Mouse (Mus musculus) adipocyte (in vitro differentiated cells): Measurements from ENCODE around the gene Elp4.

Experiments used
- DNase-seq: peaks from one replicate; pipeline ENCODE4 v3.0.0-alpha.2; 2016; ENCODE audit warnings: low spot score

The Elp4 gene

GRCm38 (mm10) chr2:105715409-105716115 is 188.8 kb downstream of the Elp4 start:
- DNase-seq, result no peak

DNA sequence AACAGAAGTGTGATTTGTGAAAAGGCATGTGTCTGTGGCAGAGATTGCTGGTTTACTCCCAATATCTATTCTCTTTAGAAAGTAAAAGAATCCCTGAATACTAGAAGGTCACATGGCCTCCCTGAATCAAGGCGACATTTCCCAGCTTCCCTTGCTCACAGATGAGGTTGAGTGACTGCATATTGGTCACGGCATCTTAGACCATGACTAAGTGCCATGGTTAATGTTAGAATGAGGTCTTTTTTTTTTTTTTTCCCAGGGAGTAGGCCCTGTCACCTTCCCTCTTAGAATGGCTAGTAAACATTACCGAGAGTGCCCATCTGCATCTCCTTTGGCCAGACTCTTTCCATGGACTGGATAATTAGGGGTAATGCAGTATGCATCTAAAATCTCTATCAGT is 193.9 kb downstream of the Elp4 start:
- DNase-seq, result no peak

DNA sequence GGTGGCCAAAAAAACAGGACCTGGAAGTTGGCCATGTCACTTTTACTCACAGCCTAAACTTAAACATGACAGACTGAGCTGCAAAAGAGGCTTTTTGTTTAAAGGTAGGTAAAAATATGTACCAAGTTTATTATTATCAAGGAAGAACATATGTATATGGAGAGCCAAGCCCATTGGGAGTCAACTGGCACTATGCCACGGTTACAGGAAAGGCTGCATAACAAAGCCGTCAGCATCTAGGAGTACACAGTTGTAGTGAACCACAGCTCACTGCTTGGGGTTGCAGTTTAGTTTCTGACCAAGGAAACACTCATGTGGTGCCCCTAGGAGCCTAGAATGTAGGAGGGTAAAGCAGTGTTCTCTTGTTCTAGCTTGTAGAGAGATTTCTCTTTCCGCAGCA is 195.2 kb downstream of the Elp4 start:
- DNase-seq, result no peak

DNA sequence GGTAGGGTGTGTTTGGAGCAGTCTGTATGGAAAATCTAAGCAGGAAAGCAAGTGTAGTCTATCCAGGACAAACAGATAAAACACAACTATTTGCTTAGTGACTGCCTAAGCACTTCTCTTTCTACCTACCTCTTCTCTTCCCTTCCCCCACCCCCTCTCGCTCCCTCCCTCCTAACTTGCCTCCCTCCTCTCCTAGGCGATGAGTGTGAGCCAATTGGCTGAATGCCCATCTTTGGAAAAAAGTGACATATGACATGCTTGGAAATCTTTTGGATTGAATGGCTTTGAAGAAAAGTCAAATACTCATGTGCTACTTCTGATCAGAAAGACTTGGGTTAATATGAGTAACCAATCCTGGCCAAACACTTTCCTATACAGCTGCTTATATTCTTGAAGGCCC is 199.0 kb downstream of the Elp4 start:
- DNase-seq, result peak; percentile 40

DNA sequence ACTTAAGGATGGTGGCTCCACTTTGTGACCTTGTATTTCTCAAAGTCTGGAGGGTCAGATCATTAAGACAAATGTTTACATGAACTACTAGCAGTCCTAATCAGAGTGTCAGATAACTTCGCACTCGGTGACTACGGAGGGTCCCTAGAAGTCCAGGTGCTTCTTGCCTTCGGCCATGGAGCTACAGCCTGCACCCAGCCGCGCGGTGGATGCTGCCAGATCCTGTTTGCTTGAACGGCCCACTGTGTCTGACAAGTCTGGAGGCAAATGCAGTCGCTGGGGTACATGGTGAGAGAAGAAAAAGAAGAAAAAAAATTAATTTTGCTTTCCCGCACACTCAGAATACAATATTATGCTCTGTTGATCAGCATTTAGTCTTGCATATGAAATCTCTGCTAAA is 201.8 kb downstream of the Elp4 start:
- no peak for DNase-seq

DNA sequence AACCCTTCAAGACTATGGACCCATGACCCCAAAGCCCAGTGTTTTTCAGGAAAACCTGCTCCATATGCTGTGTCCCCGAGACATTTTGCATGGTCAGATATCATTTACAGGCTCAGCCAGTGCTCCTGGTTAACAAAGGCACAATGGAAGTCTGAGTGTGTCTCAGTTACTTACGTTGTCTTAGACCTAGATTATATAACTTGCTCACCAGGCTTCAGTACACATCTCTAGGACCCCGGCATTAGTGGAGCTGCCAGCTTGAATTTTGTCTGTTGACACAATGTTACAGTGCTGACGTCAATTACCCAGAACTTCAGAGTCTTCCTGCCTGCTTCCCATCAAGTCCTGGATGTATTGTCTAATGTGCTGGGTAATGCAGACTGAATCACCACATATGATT is 202.6 kb downstream of the Elp4 start:
- no peak for DNase-seq

DNA sequence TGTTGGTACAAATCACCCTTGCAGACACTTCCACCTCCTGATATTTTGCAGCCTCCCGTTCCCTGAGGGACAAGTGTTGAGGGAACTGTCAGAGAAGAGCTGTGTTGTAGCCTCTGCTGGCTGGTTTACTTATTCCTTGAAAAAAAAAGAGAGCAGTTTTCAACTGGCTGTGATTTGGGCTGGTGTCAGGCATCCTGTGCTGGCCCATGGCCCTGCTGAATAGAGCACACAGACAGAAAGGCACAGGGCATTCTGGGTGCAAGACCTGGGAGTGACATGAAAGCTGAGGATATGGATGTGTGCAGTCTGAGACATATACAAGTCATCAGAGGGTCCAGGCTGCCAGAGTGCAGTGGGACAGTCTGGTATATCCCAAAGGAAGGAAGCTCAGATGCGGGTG is 205.7 kb downstream of the Elp4 start:
- no peak for DNase-seq

DNA sequence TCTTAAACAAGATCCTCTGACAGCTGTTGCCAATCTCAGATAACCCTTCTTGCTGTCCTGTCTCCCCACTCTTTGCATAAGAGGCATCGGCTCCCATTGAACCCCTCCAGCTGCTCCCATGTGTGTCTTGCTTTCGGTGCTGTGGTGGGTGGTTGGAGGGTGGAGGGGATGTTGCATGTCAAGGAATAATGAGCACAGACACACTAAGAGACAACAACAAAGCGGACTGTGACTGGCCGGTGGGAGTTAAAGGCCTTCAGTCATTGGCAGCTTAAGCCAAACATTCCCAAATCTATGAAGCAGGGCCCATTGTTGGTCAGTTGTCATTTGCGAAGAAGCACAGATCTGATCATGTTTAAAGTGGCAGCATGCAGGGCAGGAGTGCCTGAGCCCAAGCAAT is 206.6 kb downstream of the Elp4 start:
- no peak for DNase-seq

- DNase-seq, result no peak
Measured at GRCm38 (mm10) chr2:105691296-105691695, 213.1 kb downstream of the Elp4 start.

DNA sequence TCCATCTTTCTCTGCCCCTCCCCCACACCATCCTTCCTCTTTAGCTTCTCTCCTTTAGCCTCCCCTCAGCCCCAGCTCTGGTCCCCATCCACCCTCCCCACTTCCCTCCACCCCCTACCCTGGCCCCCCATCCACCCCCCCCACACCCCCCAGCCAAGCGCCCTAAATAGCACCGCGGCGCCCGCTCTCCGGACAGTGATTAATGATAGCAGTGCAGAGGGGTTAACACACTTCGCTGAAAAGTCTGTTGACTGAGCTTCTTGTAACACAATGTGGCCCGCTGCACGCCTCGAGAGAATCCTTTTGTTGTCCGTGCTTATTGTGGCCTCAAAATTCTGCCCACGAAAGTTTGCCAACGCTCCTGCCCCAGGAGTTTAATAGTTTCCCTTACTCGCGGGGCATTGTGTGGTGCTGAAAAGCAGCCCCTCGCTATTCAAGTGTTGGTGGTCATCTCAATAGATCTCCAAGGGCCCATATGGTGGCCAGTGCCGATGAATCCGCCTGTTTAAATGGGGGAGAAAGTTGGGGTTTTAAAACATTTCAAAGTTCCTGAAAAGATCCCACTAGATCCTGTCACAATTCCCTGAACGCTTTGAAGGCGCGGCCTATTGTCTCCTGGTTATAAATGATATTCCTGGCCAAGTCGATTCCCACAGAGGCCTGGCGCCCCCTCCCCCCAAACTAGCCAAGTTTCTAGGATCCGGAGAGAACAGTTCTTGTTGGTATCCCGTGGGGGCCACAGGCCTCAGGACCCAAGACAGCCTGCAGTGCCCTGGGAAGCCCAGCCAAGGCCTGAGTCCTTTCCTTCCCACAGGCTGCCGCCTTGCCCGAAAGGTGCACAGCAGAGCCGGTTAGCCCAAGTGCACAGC is 214.4 kb downstream of the Elp4 start:
- DNase-seq, result no peak

DNA sequence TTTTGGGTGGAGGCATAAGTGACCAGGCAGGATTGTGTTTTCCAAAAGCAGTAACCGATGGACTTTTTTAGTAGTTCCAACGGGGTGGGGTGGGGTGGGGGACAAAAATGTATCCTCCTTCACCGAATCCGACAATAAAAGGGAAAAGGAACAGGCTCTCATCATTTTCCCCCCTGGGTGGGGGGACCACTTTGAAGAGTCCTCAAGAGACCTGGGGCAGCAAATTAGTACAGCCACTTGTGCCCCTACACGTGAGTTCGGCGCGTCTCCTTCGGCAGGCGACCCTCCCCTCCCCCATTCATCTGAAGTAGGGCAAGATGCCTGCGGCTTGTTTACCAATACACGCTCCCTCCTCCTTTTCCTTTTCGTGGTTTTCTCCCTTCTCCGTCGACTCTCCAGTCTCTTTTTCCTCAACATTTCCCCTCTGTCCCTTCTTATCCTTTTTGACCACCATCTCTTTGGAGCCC is 215.0 kb downstream of the Elp4 start:
- DNase-seq, result no peak

GRCm38 (mm10) chr2:105688436-105689303 is 215.7 kb downstream of the Elp4 start:
- DNase-seq, result no peak

GRCm38 (mm10) chr2:105688011-105688410 is 216.4 kb downstream of the Elp4 start:
- DNase-seq, result no peak

DNA sequence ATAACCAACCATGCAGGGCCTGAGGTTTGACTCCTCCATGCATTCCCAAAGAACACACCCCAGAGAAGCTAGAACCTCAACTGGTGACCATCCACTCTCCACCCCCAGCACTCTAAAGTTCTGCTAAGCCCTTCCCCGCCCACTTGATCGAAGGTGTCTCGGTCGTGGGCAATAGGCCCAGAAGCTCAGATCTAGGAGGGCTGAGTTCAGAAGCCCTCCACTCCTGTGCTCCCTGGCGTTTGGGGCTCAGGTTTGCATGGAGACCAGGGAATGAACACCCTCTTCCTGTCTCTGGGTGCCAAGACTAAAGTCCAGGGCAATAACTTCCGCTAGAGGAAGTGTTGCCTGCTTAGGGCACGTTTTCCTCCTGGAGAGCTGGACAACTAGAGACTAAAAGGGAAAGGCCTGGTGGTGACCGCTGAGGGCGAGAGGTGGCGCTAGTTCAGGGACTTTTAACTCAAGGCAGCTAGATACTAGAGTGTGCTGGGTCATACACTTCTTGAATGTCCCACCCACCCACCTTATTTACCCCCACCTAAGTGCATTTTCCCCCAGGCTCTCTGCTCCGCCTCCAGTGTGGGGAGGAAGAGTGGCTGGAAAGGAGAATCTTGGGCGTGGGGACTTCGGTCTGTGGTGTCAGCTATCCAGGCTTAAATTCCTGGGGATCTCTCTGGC is 216.9 kb downstream of the Elp4 start:
- DNase-seq, result no peak

DNA sequence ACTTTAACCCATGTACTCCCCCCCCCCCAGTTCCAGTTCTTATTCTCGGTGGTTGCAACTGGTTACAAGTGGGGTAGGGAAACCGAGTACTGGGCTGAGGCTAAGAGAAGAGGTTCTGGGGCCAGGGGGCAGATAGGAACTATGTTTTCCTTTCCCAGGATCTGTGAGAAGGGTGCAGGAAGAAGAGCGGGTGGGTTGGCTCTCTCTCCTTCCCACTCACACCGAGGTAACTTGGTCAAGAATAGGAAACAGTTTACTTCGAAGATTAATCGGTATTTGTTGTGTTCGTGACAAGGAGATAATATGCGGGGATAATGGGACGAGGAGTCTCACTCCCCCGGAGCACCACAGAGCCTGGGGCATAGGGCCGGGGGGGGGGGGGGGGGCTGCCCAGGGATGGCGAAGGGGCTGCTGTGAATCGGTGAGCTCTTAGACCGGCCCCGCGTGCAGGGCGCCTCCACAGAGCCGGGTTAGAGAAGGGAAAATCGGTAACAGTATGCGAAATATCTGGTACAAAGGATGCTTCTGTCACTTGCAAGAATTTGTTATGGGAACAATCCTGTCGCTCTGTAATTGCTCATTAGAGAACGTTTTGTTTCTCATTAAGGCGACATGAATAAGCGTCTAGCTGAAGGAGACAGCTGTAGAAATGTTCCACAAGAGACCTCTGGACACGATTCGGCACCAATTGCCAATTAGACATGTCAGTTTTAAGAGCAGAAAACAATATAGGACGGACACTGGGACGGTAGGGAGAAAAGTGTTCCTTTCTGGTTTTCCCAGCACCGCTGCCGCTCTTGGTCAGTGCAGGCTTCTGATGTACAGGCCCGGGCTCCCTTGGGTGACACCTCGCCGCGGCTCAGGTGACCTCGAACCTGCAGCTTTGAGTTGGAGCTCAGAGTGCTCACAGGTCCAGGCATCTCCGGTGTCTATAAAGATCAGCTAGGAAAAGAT is 217.7 kb downstream of the Elp4 start:
- no peak for DNase-seq

DNA sequence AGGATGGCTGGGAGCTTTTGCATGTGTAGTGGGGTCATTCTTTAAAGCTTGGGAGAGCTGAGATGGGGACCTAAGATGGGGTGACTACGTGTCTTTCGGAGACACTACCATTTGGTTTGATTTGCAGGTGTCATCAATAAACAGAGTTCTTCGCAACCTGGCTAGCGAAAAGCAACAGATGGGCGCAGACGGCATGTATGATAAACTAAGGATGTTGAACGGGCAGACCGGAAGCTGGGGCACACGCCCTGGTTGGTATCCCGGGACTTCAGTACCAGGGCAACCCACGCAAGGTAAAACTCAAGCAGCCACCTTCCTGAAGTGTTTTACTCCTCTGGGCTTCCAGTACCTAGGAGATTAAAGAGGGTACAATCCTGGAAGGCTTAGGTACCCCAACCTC is 218.7 kb downstream of the Elp4 start:
- no peak for DNase-seq

DNA sequence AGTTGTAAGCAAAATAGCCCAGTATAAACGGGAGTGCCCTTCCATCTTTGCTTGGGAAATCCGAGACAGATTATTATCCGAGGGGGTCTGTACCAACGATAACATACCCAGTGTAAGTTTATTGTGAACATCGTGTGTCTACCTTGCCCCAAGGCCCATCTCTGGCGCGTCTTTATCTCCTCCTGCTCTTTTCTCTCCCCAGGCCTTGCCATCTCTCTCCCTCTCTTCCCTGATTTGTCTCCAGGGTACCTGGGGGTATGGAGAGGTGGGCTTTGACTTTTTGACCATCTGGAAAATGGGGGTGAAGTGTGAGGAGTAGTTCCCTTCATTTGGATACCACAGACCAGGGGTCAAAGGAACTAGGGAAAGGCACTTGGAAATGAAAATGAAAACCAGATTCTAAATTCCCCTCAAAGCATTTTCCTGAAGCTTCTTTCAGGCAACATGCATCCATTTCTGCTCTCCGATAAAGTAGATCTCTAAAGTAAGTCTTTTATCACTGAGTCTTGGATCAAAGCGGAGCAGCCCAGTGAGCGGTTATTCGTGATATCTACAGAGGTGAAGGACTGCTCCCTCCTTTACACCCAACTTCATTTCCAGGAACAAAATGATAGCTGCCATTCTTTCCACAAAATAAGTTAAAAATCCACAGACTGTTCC is 219.2 kb downstream of the Elp4 start:
- no peak for DNase-seq

DNA sequence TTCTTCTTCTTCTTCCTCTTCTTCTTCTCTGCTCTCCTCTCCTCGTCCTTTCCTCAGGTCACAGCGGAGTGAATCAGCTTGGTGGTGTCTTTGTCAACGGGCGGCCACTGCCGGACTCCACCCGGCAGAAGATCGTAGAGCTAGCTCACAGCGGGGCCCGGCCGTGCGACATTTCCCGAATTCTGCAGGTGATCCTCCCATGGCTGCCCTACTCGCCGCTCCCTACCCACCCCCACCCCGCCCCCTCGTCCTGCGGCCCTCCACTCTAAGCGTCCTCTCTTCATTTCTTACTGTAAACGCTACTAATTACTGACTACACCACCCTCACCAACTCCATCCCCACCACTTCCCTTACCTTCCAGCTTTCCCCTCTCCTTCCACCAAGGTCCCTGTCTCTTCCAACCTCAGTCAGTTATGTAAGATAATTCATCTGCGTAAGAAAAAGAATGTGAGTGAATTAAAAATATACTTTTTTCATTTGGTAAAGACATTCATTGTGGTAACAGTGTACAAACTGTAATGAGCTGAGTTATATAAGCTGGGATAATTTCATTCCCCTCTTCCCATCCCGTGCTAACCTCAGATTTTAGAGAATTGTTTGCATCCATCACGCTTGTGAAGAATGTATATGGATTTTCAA is 220.5 kb downstream of the Elp4 start:
- no peak for DNase-seq

- DNase-seq, result no peak
Measured at GRCm38 (mm10) chr2:105682634-105683351, 221.6 kb downstream of the Elp4 start.
